Mouse (Mus musculus) forebrain, embryonic 14.5 days (tissue): ENCODE results near the gene Fam43a. TPM values are rescaled to one million over a fixed set of nuclear protein-coding genes. Genes with fewer than 3 reads are reported as not detected.

Source experiments
- ATAC-seq: fragments of 200-750 bp; cut with Nextera tagmentation; 2 replicates; pipeline ENCODE4 v1.8.0; 2017; ENCODE audit warnings: mild to moderate bottlenecking, moderate library complexity
- DNase-seq: peaks from one replicate; pipeline ENCODE4 v3.0.0-alpha.2; 2015; ENCODE audit warnings: low spot score
- H3K27ac ChIP-seq: fragments of 300-500 bp; sonication (generic); 2 replicates; pipeline ENCODE4 v1.5.1; 2014; ENCODE audit warnings: low read depth, mild to moderate bottlenecking, control low read depth, low read length, moderate library complexity
- H3K27me3 ChIP-seq: fragments of 300-500 bp; sonication (generic); replicated peaks from 2 replicates; pipeline ENCODE4 v1.6.1; 2014; ENCODE audit warnings: low read length, control low read depth, mixed read lengths; ENCODE audit not compliant: control insufficient read depth, insufficient read depth
- H3K36me3 ChIP-seq: fragments of 300-500 bp; sonication (generic); 2 replicates; pipeline ENCODE4 v1.6.1; 2014; ENCODE audit warnings: low read length, control low read depth; ENCODE audit not compliant: control insufficient read depth, insufficient read depth
- H3K4me1 ChIP-seq: fragments of 300-500 bp; sonication (generic); 2 replicates; pipeline ENCODE4 v1.6.1; 2014; ENCODE audit warnings: antibody characterized with exemption, low read length, control low read depth; ENCODE audit not compliant: control insufficient read depth, insufficient read depth
- H3K4me2 ChIP-seq: fragments of 300-500 bp; sonication (generic); 2 replicates; pipeline ENCODE4 v1.6.1; 2014; ENCODE audit warnings: mild to moderate bottlenecking, control low read depth, low read length
- H3K4me3 ChIP-seq: fragments of 300-500 bp; sonication (generic); 2 replicates; pipeline ENCODE4 v1.5.1; 2014; ENCODE audit warnings: low read depth, low read length, control low read depth
- H3K9ac ChIP-seq: fragments of 300-500 bp; sonication (generic); 2 replicates; pipeline ENCODE4 v1.6.1; 2014; ENCODE audit warnings: mild to moderate bottlenecking, low read length, control low read depth, moderate library complexity
- H3K9me3 ChIP-seq: fragments of 300-500 bp; sonication (generic); replicated peaks from 2 replicates; pipeline ENCODE4 v1.6.1; 2016; ENCODE audit warnings: low read length, control low read depth, mixed read lengths; ENCODE audit not compliant: control insufficient read depth
- WGBS: fragments of 180-500 bp; shearing (Covaris S2); extraction: QIAGEN DNeasy Blood & Tissue Kit; methylation state at CpG from one replicate; pipeline ENCODE4 v1.1.7; 2014; 5-methylcytosine and 5-hydroxymethylcytosine counted together
- polyA plus RNA-seq: library from polyadenylated mRNA; unstranded; fragments of >200 nt; fragmentation: Nextera tagmentation; extraction: Ambion mirVana; gene quantifications from 2 replicates; pipeline ENCODE4 v1.2.1, GENCODE M21; 2014

The Fam43a gene
- polyA plus RNA-seq, 1 experiment from 2014 or later = 6.1 TPM

DNA sequence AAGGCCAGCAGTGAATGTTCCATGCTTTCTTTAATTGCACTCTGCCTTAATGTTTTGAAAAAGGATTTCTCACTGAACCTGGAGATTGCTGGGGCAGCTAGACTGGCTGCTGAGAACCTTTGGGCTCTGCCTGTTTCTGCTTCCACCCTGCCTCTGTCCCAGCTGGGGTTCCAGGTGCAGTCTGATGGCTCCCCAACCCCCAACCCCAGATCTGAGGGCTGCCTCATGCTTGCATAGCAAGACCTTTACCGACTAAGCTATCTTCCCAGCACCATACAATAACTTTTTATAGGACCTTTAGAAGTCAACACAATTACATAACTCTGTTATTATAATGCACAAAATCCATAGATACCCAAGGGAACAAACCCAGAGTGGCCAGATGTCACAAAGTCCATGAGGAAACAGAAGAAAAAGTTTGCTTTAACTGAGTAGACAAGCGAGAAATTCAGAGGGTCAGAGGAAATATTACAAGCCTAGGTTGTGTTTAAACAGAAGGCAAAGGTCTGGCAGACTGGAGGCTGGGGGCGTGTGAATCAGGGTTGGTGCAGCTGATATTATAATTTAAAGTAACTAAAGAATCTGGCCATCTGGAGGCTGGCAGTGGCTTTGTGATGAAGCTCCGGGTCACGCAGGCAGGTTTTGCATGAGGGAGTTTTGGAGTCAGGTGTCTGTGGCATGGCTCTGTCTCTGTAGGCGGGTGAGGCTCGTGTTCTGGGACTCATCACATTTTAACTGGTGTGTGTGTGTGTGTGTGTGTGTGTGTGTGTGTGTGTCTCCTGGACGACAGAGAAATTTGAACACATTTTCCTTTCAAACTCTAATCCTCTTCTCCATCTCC lies 34.6 kb downstream of the Fam43a start:
- no peak for DNase-seq
- no peak overlapping the region for H3K9ac ChIP-seq
- no peaks in the 10 kb centered on the region for H3K9me3 ChIP-seq
- no peaks in the 10 kb centered on the region for H3K27me3 ChIP-seq
- no peak overlapping the region for H3K27ac ChIP-seq
- no peak for ATAC-seq
- no peak overlapping the region for H3K4me2 ChIP-seq
- no peaks in the 10 kb centered on the region for H3K4me1 ChIP-seq
- H3K36me3 ChIP-seq = no peaks in the 10 kb centered on the region
- WGBS = 74% methylated on average over 8 of the region's 8 CpGs
- no peak overlapping the region for H3K4me3 ChIP-seq

DNA sequence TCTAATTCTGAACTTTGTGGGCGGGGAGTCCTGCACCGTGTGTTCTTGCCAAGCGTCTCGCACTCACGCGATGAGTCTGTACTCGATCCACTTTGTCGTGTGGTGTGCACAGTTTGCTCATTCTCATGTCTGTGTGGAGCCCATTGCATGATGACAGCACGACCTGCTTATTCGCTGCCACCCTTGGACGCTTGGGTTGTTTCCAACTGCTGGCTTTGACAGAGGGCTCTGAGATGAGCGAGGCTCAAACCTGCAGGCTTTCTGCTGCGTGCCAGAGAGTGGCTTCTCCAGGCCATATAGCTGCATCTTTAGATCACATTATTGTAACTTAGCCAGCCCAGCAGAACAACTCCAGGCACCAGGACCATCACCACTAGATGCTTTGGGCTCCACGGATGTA lies 39.1 kb downstream of the Fam43a start:
- Histone ChIP-seq H3K36me3 (no peaks in the 10 kb centered on the region), H3K27me3 (no peaks in the 10 kb centered on the region), H3K4me1 (no peaks in the 10 kb centered on the region), H3K9me3 (no peaks in the 10 kb centered on the region), H3K9ac (no peak overlapping the region), H3K4me2 (no peak overlapping the region), H3K4me3 (no peak overlapping the region), H3K27ac (no peak overlapping the region)
- no peak for DNase-seq
- ATAC-seq = no peak
- WGBS = 92% methylated on average over 14 of the region's 14 CpGs

DNA sequence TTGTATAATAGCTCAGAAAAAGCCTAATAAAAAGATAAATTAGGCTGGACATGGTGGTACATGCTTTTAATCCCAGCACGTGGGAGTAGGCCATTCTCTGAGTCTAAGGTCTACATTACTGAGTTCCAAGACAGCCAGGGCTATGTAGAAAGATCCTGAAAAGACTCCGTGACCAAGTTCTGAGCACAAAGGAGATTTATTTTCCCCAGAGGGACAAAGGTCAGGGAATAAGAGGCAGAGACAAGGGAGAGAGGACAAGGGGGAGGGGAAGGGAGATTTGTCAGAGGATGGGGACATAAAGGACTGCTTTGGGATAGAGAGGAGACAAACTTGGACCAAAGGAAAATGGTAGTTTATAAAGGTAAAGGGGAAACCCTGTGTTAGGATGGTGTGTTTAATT lies 41.1 kb downstream of the Fam43a start:
- Histone ChIP-seq H3K9ac (no peak overlapping the region), H3K4me2 (no peak overlapping the region), H3K4me1 (no peaks in the 10 kb centered on the region), H3K27me3 (no peaks in the 10 kb centered on the region), H3K9me3 (no peaks in the 10 kb centered on the region), H3K4me3 (no peak overlapping the region), H3K36me3 (no peaks in the 10 kb centered on the region), H3K27ac (no peak overlapping the region)
- DNase-seq = no peak
- WGBS = 27% methylated on average over 2 of the region's 2 CpGs
- no peak for ATAC-seq

DNA sequence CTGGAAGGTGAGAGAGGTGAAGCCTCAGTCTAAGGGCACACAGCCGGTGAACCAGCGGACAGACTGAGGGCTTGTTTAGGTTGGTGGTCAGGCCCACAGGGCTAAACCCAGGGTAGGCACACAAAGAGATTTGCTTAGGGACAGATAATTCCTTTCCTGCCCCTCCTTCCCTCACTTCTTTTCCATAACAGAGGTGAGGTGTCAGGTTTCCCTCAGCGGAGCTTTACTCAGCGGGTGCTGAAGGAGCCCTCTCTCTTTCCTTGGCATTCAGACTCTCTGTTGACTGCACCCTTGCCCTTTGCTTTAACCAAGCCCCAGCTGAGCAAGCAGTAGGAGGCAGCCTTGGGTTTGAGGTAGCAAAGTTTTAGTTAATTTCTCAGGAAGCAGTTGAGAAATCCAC lies 41.9 kb downstream of the Fam43a start:
- Histone ChIP-seq H3K9ac (no peak overlapping the region), H3K36me3 (no peaks in the 10 kb centered on the region), H3K4me1 (no peaks in the 10 kb centered on the region), H3K27me3 (no peaks in the 10 kb centered on the region), H3K4me3 (no peak overlapping the region), H3K4me2 (no peak overlapping the region), H3K9me3 (no peaks in the 10 kb centered on the region), H3K27ac (no peak overlapping the region)
- no peak for ATAC-seq
- no peak for DNase-seq
- WGBS = 20% methylated on average over 4 of the region's 4 CpGs

DNA sequence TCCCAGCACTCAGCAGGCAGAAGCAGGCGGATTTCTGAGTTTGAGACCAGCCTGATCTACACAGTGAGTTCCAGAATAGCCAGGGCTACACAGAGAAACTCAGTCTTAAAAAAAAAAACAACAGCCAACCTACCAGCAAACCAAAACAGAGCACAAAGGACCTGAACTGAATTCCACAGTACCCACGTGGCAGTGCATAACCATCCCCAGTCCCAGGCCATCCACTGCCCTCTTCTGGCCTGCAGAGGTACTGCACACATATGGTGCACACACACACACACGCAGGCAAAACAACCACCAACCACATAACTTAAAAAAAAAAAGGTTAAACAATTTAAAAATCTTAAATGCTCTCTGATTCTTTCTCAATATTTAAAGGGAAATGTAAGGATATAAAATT lies 42.7 kb downstream of the Fam43a start:
- Histone ChIP-seq H3K27ac (no peak overlapping the region), H3K9me3 (no peaks in the 10 kb centered on the region), H3K4me2 (no peak overlapping the region), H3K4me1 (no peaks in the 10 kb centered on the region), H3K36me3 (no peaks in the 10 kb centered on the region), H3K27me3 (no peaks in the 10 kb centered on the region), H3K4me3 (no peak overlapping the region), H3K9ac (no peak overlapping the region)
- WGBS = 82% methylated on average over 3 of the region's 3 CpGs
- ATAC-seq (no peak), DNase-seq (no peak)

DNA sequence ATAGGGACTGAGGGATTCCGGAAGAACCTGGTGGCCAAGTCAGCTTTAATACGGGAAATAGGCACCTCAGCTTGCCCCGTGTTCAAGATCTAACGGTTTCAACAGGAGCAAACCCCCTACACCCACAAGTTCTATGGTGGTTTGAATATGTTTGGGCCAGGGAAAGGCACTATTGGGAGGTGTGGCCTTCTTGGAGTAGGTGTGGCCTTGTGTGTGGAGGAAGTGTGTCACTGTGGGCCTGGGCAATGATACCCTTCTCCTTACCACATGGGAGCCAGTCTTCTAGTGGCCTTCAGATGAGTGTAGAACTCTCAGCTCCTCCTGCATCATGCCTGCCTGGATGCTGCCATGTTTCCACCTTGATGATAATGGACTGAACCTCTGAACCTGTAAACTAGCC lies 45.5 kb downstream of the Fam43a start:
- Histone ChIP-seq H3K9ac (no peak overlapping the region), H3K27ac (no peak overlapping the region), H3K4me2 (no peak overlapping the region), H3K27me3 (no peaks in the 10 kb centered on the region), H3K36me3 (no peaks in the 10 kb centered on the region), H3K4me1 (no peaks in the 10 kb centered on the region), H3K4me3 (no peak overlapping the region), H3K9me3 (no peaks in the 10 kb centered on the region)
- no peak for DNase-seq
- 95% methylated on average over 4 of the region's 4 CpGs for WGBS
- no peak for ATAC-seq

DNA sequence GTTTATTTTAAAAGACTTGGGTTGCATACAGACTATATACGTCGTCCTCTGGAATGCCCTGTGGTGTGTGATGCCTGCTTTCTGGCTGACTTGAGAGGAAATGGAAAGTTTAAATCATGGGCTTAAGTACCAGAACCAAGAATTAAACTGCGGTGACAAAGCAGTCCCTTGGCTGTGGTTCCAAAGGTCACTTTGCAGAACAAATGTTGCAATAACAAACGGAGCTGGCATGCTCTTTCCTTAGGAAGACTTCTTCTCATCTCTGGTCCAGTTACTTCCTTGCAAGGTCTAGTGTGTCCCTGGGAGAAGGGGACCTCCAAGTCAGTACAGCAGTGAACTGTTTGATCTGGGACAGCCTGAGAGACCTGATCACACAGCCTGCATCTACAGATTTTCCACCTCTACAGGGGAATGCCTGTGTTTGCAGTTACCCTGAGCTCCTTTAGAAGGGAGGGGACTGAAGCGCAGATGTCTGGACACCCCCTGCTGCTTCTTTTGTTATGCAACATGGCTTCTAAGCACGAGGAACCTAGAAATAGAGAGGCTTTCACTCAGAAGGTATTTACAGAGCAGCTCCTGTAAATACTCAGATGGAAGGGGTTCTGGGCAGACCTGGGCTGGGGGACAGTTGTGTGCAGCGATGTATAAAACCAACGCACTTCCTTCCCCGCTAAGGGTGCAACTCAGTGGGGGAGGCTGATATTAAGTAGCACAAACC lies 46.5 kb downstream of the Fam43a start:
- DNase-seq (no peak), ATAC-seq (no peak)
- WGBS = 26% methylated on average over 9 of the region's 9 CpGs
- Histone ChIP-seq H3K9me3 (no peaks in the 10 kb centered on the region), H3K36me3 (no peaks in the 10 kb centered on the region), H3K4me1 (no peaks in the 10 kb centered on the region), H3K4me2 (no peak overlapping the region), H3K9ac (no peak overlapping the region), H3K27me3 (no peaks in the 10 kb centered on the region), H3K27ac (no peak overlapping the region), H3K4me3 (no peak overlapping the region)

DNA sequence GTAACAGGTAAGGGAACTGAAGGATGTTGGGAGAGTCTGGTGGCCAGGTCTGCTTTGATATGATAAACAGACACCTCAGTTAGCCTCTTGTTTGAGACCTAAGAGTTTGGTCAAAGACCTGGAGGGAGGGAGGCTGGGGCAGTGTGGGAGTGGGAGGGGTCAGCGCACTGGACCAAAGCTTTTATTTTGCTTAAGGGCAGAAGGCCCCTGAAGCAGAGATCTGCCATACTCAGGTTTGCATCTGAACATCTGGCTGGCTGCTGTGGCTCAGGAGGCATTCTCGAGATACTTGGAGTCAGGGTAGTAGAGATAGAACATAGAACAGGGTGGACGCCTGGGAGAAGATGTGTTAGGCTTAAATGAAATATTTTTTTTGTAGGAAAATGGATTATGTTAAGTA lies 47.3 kb downstream of the Fam43a start:
- no peak overlapping the region for H3K4me3 ChIP-seq
- no peak overlapping the region for H3K27ac ChIP-seq
- no peaks in the 10 kb centered on the region for H3K36me3 ChIP-seq
- no peaks in the 10 kb centered on the region for H3K4me1 ChIP-seq
- no peak for ATAC-seq
- no peak overlapping the region for H3K9ac ChIP-seq
- DNase-seq = no peak
- no peaks in the 10 kb centered on the region for H3K9me3 ChIP-seq
- WGBS = 82% methylated on average over 3 of the region's 3 CpGs
- H3K27me3 ChIP-seq = no peaks in the 10 kb centered on the region
- H3K4me2 ChIP-seq = no peak overlapping the region

DNA sequence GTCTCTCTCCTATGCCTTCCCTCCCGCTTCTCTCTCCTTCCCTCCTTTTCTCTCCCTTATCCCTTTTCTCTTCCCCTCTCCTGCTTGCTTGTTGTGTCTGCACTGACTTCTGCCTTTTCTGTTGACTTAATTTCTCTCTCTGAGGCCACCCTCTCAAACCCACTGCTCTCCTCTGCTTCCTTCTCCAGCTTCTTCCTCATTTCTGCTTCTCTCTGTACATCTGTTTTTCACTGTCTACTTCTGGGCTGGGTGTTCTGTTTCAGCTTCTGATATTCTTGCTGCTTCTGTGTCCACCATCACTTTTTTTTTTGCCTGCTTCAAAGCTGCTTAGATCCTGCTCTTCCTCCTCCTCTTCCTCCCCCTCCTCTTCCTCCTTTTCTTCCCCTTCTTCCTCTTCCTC lies 51.8 kb downstream of the Fam43a start:
- H3K4me2 ChIP-seq = no peak overlapping the region
- no peak overlapping the region for H3K4me3 ChIP-seq
- WGBS = 77% methylated on average over 1 of the region's 1 CpGs
- no peaks in the 10 kb centered on the region for H3K36me3 ChIP-seq
- DNase-seq (no peak), ATAC-seq (no peak)
- H3K9me3 ChIP-seq = no peaks in the 10 kb centered on the region
- H3K9ac ChIP-seq = no peak overlapping the region
- H3K4me1 ChIP-seq = peaks cover 8% of the 10 kb centered on the region
- H3K27ac ChIP-seq = no peak overlapping the region
- H3K27me3 ChIP-seq = no peaks in the 10 kb centered on the region
